Mouse (Mus musculus): Measurements from ENCODE around the gene Gpc6. TPM values are rescaled to one million over a fixed set of nuclear protein-coding genes. Genes with fewer than 3 reads are reported as not detected.
"Not testable (repeated sequence)": the region's sequence is repeated elsewhere in the genome, so short reads cannot be mapped to it uniquely, and the experiment has no call there.

The Gpc6 gene
- polyA plus RNA-seq, 1 experiment from 2014 or later: 31.8 TPM

GRCm38 (mm10) chr14:117426116-117426515, 501.0 kb downstream of the Gpc6 start:
- Histone ChIP-seq H3K4me3 (no peak overlapping the region), H3K4me1 (no peaks in the 10 kb centered on the region), H3K9me3 (no peaks in the 10 kb centered on the region), H3K27ac (no peak overlapping the region), H3K36me3 (no peaks in the 10 kb centered on the region), H3K27me3 (ENCODE audit: insufficient read depth, poor library complexity, severe bottlenecking) (no peaks in the 10 kb centered on the region)
- 53% methylated on average over 7 of the region's 7 CpGs for WGBS
- no peak for DNase-seq (ENCODE audit: low spot score)

GRCm38 (mm10) chr14:117427776-117428175, 502.7 kb downstream of the Gpc6 start:
- H3K36me3 ChIP-seq: no peaks in the 10 kb centered on the region
- no peak for DNase-seq (ENCODE audit: low spot score)
- 81% methylated on average over 3 of the region's 3 CpGs for WGBS

GRCm38 (mm10) chr14:117435739-117436138, 510.6 kb downstream of the Gpc6 start:
- no peaks in the 10 kb centered on the region for H3K36me3 ChIP-seq
- 91% methylated on average over 13 of the region's 13 CpGs for WGBS
- no peaks in the 10 kb centered on the region for H3K4me1 ChIP-seq
- no peaks in the 10 kb centered on the region for H3K9me3 ChIP-seq
- H3K27ac ChIP-seq: no peak overlapping the region
- H3K4me3 ChIP-seq: no peak overlapping the region
- H3K27me3 ChIP-seq (ENCODE audit: insufficient read depth, poor library complexity, severe bottlenecking): no peaks in the 10 kb centered on the region
- DNase-seq (ENCODE audit: low spot score): no peak

More at GRCm38 (mm10) chr14:117427776-117428175, 502.7 kb downstream of the Gpc6 start:
- H3K4me3 ChIP-seq: no peak overlapping the region
- no peaks in the 10 kb centered on the region for H3K4me1 ChIP-seq
- no peak overlapping the region for H3K27ac ChIP-seq
- no peaks in the 10 kb centered on the region for H3K9me3 ChIP-seq
- no peaks in the 10 kb centered on the region for H3K27me3 ChIP-seq (ENCODE audit: insufficient read depth, poor library complexity, severe bottlenecking)

- H3K4me1 ChIP-seq; H3K27me3 ChIP-seq (ENCODE audit: insufficient read depth, poor library complexity, severe bottlenecking); H3K4me3 ChIP-seq; H3K9me3 ChIP-seq; H3K36me3 ChIP-seq; DNase-seq (ENCODE audit: low spot score); H3K27ac ChIP-seq: not testable (repeated sequence)
- 90% methylated on average over 2 of the region's 2 CpGs for WGBS
Observed at GRCm38 (mm10) chr14:117446675-117447231, 521.6 kb downstream of the Gpc6 start.

- Histone ChIP-seq H3K9me3 (no peaks in the 10 kb centered on the region), H3K27me3 (ENCODE audit: insufficient read depth, poor library complexity, severe bottlenecking) (no peaks in the 10 kb centered on the region), H3K4me1 (no peaks in the 10 kb centered on the region), H3K27ac (no peak overlapping the region), H3K4me3 (no peak overlapping the region), H3K36me3 (no peaks in the 10 kb centered on the region)
- WGBS: 67% methylated on average over 3 of the region's 3 CpGs
- no peak for DNase-seq (ENCODE audit: low spot score)
Observed at GRCm38 (mm10) chr14:117451391-117451991, 526.4 kb downstream of the Gpc6 start.

- H3K4me3 ChIP-seq: no peak overlapping the region
- H3K27me3 ChIP-seq (ENCODE audit: insufficient read depth, poor library complexity, severe bottlenecking): no peaks in the 10 kb centered on the region
- 78% methylated on average over 7 of the region's 7 CpGs for WGBS
- H3K36me3 ChIP-seq: no peaks in the 10 kb centered on the region
- no peak overlapping the region for H3K27ac ChIP-seq
- no peaks in the 10 kb centered on the region for H3K9me3 ChIP-seq
- DNase-seq (ENCODE audit: low spot score): no peak
- H3K4me1 ChIP-seq: no peaks in the 10 kb centered on the region
Observed at GRCm38 (mm10) chr14:117452150-117452549, 527.0 kb downstream of the Gpc6 start.

- no peaks in the 10 kb centered on the region for H3K27me3 ChIP-seq (ENCODE audit: insufficient read depth, poor library complexity, severe bottlenecking)
- no peak for DNase-seq (ENCODE audit: low spot score)
- whole genome bisulfite sequencing: 82% methylated on average over 2 of the region's 2 CpGs
- H3K4me1 ChIP-seq: no peaks in the 10 kb centered on the region
- H3K4me3 ChIP-seq: no peak overlapping the region
- no peak overlapping the region for H3K27ac ChIP-seq
- no peaks in the 10 kb centered on the region for H3K36me3 ChIP-seq
- H3K9me3 ChIP-seq: no peaks in the 10 kb centered on the region
Observed at GRCm38 (mm10) chr14:117473378-117473777, 548.3 kb downstream of the Gpc6 start.

- H3K27ac ChIP-seq: no peak overlapping the region
- H3K4me3 ChIP-seq: no peak overlapping the region
- no peaks in the 10 kb centered on the region for H3K27me3 ChIP-seq (ENCODE audit: insufficient read depth, poor library complexity, severe bottlenecking)
- 79% methylated on average over 3 of the region's 3 CpGs for WGBS
- no peak for DNase-seq (ENCODE audit: low spot score)
- H3K4me1 ChIP-seq: no peaks in the 10 kb centered on the region
- no peaks in the 10 kb centered on the region for H3K36me3 ChIP-seq
- H3K9me3 ChIP-seq: no peaks in the 10 kb centered on the region
Observed at GRCm38 (mm10) chr14:117478879-117479278, 553.8 kb downstream of the Gpc6 start.

GRCm38 (mm10) chr14:117487161-117487754, 562.1 kb downstream of the Gpc6 start:
- H3K27ac ChIP-seq: no peak overlapping the region
- WGBS: 26% methylated on average over 4 of the region's 4 CpGs

GRCm38 (mm10) chr14:117490469-117490868, 565.4 kb downstream of the Gpc6 start:
- no peaks in the 10 kb centered on the region for H3K27me3 ChIP-seq (ENCODE audit: insufficient read depth, poor library complexity, severe bottlenecking)
- no peaks in the 10 kb centered on the region for H3K9me3 ChIP-seq
- no peak overlapping the region for H3K4me3 ChIP-seq
- H3K4me1 ChIP-seq: no peaks in the 10 kb centered on the region
- DNase-seq (ENCODE audit: low spot score): no peak
- 73% methylated on average over 5 of the region's 5 CpGs for WGBS
- no peak overlapping the region for H3K27ac ChIP-seq
- no peaks in the 10 kb centered on the region for H3K36me3 ChIP-seq

More at GRCm38 (mm10) chr14:117487161-117487754, 562.1 kb downstream of the Gpc6 start:
- Histone ChIP-seq H3K4me3 (no peak overlapping the region), H3K4me1 (no peaks in the 10 kb centered on the region), H3K36me3 (no peaks in the 10 kb centered on the region), H3K9me3 (no peaks in the 10 kb centered on the region), H3K27me3 (ENCODE audit: insufficient read depth, poor library complexity, severe bottlenecking) (no peaks in the 10 kb centered on the region)
- DNase-seq (ENCODE audit: low spot score): no peak

GRCm38 (mm10) chr14:117495118-117495517, 570.0 kb downstream of the Gpc6 start:
- Histone ChIP-seq H3K27me3 (ENCODE audit: insufficient read depth, poor library complexity, severe bottlenecking) (no peaks in the 10 kb centered on the region), H3K4me1 (no peaks in the 10 kb centered on the region), H3K36me3 (no peaks in the 10 kb centered on the region), H3K27ac (no peak overlapping the region), H3K9me3 (no peaks in the 10 kb centered on the region), H3K4me3 (no peak overlapping the region)
- no peak for DNase-seq (ENCODE audit: low spot score)
- 65% methylated on average over 3 of the region's 3 CpGs for WGBS

- Histone ChIP-seq H3K4me1 (no peaks in the 10 kb centered on the region), H3K27me3 (ENCODE audit: insufficient read depth, poor library complexity, severe bottlenecking) (no peaks in the 10 kb centered on the region), H3K4me3 (no peak overlapping the region), H3K9me3 (no peaks in the 10 kb centered on the region), H3K27ac (no peak overlapping the region), H3K36me3 (no peaks in the 10 kb centered on the region)
- WGBS: 82% methylated on average over 6 of the region's 6 CpGs
- DNase-seq (ENCODE audit: low spot score): no peak
Observed at GRCm38 (mm10) chr14:117498785-117499184, 573.7 kb downstream of the Gpc6 start.

GRCm38 (mm10) chr14:117499354-117499753, 574.2 kb downstream of the Gpc6 start:
- H3K4me1 ChIP-seq: no peaks in the 10 kb centered on the region
- no peaks in the 10 kb centered on the region for H3K36me3 ChIP-seq
- H3K4me3 ChIP-seq: no peak overlapping the region
- 86% methylated on average over 4 of the region's 4 CpGs for WGBS
- DNase-seq (ENCODE audit: low spot score): no peak
- no peak overlapping the region for H3K27ac ChIP-seq
- H3K27me3 ChIP-seq (ENCODE audit: insufficient read depth, poor library complexity, severe bottlenecking): no peaks in the 10 kb centered on the region
- H3K9me3 ChIP-seq: no peaks in the 10 kb centered on the region

Measured in heart, embryonic 10.5 days (tissue).